Mouse (Mus musculus) c-Kit-negative CD71-positive TER-119-positive erythroid progenitor cells, embryonic 14.5 days (primary cell): ENCODE results near the gene Itga2.

Experiments
- DNase-seq: peaks from one replicate; pipeline ENCODE4 v3.0.0-alpha.2; 2013; ENCODE audit warnings: low read depth, low spot score

The Itga2 gene

GRCm38 (mm10) chr13:114931775-114932294, at the start of gene Itga2:
Gene Itga2, minus strand, starts transcription at chr13:114932100.
- DNase-seq = no peak

GRCm38 (mm10) chr13:114980831-114981419, 49.0 kb upstream of the Itga2 start:
- no peak for DNase-seq

- no peak for DNase-seq
Measured at GRCm38 (mm10) chr13:114974484-114975042, 42.7 kb upstream of the Itga2 start.

GRCm38 (mm10) chr13:114971905-114972304, 40.0 kb upstream of the Itga2 start:
- DNase-seq = no peak

GRCm38 (mm10) chr13:114964233-114964632, 32.3 kb upstream of the Itga2 start:
- DNase-seq = no peak

- DNase-seq = no peak
Measured at GRCm38 (mm10) chr13:114954516-114954915, 22.6 kb upstream of the Itga2 start.

GRCm38 (mm10) chr13:114933541-114933940, 1.6 kb upstream of the Itga2 start:
- no peak for DNase-seq

- DNase-seq = no peak
Measured at GRCm38 (mm10) chr13:114930996-114931649, 777 bp downstream of the Itga2 start.

- DNase-seq = no peak
Measured at GRCm38 (mm10) chr13:114924785-114925184, 7.1 kb downstream of the Itga2 start.

- no peak for DNase-seq
Measured at GRCm38 (mm10) chr13:114923331-114923730, 8.6 kb downstream of the Itga2 start.

GRCm38 (mm10) chr13:114915767-114916166, 16.1 kb downstream of the Itga2 start:
- no peak for DNase-seq

- DNase-seq = no peak
Measured at GRCm38 (mm10) chr13:114914963-114915362, 16.9 kb downstream of the Itga2 start.

- DNase-seq = no peak
Measured at GRCm38 (mm10) chr13:114914559-114914958, 17.3 kb downstream of the Itga2 start.

- DNase-seq = no peak
Measured at GRCm38 (mm10) chr13:114910629-114911028, 21.3 kb downstream of the Itga2 start.

GRCm38 (mm10) chr13:114909514-114909913, 22.4 kb downstream of the Itga2 start:
- DNase-seq = no peak

- DNase-seq = no peak
Measured at GRCm38 (mm10) chr13:114907876-114908275, 24.0 kb downstream of the Itga2 start.

GRCm38 (mm10) chr13:114896751-114897386, 35.0 kb downstream of the Itga2 start:
- DNase-seq = no peak

- no peak for DNase-seq
Measured at GRCm38 (mm10) chr13:114895896-114896295, 36.0 kb downstream of the Itga2 start.

GRCm38 (mm10) chr13:114894718-114895117, 37.2 kb downstream of the Itga2 start:
- DNase-seq = no peak

GRCm38 (mm10) chr13:114891655-114892054, 40.2 kb downstream of the Itga2 start:
- DNase-seq = no peak

GRCm38 (mm10) chr13:114887695-114888094, 44.2 kb downstream of the Itga2 start:
- no peak for DNase-seq

- no peak for DNase-seq
Measured at GRCm38 (mm10) chr13:114887293-114887692, 44.6 kb downstream of the Itga2 start.
